Mouse (Mus musculus) left cerebral cortex, postnatal 14 days (tissue): ENCODE data around the gene Dnajc12. TPM values are rescaled to one million over a fixed set of nuclear protein-coding genes. Genes with fewer than 3 reads are reported as not detected.
"Not testable (repeated sequence)": the region's sequence is repeated elsewhere in the genome, so short reads cannot be mapped to it uniquely, and the experiment has no call there.

Source experiments
- DNase-seq, 2 experiments: peaks; one replicate each; pipeline ENCODE4 v3.0.0; 2021 to 2022; ENCODE audit warnings: low spot score in 2 of 2, mixed read lengths in 1 of 2
- intact Hi-C: fragments of 180-260 bp; cut with DNase I; formaldehyde crosslinking; loops from one replicate; pipeline ENCODE4 v1.15.1; 2025
- long read RNA-seq, 2 experiments: library from polyadenylated mRNA; stranded (forward); transcript quantifications; one replicate each; pipeline ENCODE4 v2.0.0; 2021
- total RNA-seq, 2 experiments: library from RNA; stranded (reverse); gene quantifications; 2 replicates each; pipeline ENCODE4 v1.2.3; 2021

Gene Dnajc12
- total RNA-seq, result 10 to 100 TPM; 13.0 to 14.0 TPM
- long read RNA-seq, experiment 1, transcript Dnajc12-201 (5 exons, 3,025 nt), result major isoform, 16 of 19 reads
- long read RNA-seq, experiment 1, partial matches to known transcripts, result 0 of 19 reads
- long read RNA-seq, experiment 1, other reads (novel, unspliced or antisense), result 3 of 19 reads
- long read RNA-seq, experiment 2, transcript Dnajc12-201 (5 exons, 3,025 nt), result major isoform, 6 of 8 reads
- long read RNA-seq, experiment 2, partial matches to known transcripts, result 0 of 8 reads
- long read RNA-seq, experiment 2, other reads (novel, unspliced or antisense), result 2 of 8 reads

- intact Hi-C loops, result loop anchor here (5.0 kb wide), 2 partner anchors 45 to 70 kb away; no protein-coding TSS in a partner anchor
Observed at GRCm38 (mm10) chr10:63382372-63383279, at the start of gene Dnajc12. TSS of gene Dnajc12 (plus strand) at chr10:63382443.

DNA sequence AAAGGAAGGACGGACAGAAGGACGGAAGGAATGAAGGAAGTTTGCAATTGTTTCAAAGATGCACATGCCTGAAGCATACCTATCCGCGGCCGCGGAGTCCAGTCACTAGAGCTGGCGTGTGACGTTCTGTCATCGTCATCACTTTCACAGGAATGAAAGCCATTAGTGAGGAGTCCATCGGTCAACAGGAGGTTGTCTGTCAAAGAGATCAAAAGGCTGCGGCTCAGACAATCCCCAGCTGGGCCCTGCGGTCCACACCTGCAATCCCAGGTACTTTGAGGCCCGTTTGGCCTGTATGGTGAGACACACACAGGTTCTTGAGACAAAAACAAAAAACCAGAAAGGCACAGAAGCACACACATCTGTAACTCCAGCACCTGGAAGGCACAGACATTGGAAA, 45.3 kb upstream of the Dnajc12 start:
- DNase-seq, result no peak
- intact Hi-C loops, result loop anchor here (5.0 kb wide), 1 partner anchor 45 kb away; the partner anchor contains the start of genes Dnajc12 and Sirt1

More at GRCm38 (mm10) chr10:63382372-63383279, at the start of gene Dnajc12:
- peak; percentile 86 to 93 for DNase-seq

- no peak for DNase-seq
- intact Hi-C loops, result loop anchor here (5.0 kb wide), 1 partner anchor 45 kb away; the partner anchor contains the start of genes Dnajc12 and Sirt1
Observed at GRCm38 (mm10) chr10:63337326-63337725, 44.9 kb upstream of the Dnajc12 start.

DNA sequence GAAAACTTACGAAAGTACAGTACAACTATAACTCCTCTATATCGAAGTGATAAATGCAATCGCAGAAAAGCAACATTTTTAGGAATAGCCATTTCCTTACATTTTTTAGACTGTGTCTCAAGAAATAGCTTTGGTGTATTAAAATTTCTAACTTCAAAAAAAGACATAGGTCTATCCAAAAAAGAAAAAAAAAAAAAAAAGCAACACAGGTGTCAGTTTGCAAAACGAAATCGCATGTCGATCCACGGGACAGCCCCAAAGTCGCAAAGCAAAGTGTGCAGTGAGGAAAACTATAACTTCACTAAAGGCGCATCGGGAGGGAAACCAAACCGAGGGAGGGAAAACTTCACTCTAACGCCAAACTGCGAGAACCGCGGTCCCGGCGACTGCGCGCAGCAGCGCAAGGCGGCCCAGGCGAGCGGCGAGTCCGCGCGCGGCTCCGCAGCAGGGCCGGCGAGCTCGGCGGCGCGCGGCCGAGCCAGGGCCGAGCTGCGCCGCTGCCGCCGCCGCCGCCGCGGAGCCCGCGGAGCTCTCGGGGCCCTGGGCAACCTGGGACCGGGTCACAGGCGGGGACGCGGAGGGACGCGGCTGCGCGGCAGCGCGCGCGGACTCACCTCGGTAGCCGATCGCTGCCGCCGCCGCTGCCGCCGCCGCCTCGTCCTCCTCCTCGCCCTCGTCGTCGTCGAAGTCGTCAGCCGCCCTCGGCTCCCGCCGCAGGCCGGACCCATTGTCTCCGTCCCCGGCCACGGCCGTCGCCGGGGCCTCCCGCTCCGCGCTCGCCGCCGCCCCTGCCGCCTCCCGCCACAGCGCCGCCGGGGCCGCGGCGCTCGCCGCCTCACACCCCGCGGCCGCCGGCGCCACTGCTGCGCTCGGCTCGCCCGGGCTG, 44.0 kb upstream of the Dnajc12 start:
- DNase-seq, result peak; percentile 13 to 51
- intact Hi-C loops, result loop anchor here (5.0 kb wide), 1 partner anchor 44 kb away; the partner anchor contains the start of genes Dnajc12 and Sirt1

DNA sequence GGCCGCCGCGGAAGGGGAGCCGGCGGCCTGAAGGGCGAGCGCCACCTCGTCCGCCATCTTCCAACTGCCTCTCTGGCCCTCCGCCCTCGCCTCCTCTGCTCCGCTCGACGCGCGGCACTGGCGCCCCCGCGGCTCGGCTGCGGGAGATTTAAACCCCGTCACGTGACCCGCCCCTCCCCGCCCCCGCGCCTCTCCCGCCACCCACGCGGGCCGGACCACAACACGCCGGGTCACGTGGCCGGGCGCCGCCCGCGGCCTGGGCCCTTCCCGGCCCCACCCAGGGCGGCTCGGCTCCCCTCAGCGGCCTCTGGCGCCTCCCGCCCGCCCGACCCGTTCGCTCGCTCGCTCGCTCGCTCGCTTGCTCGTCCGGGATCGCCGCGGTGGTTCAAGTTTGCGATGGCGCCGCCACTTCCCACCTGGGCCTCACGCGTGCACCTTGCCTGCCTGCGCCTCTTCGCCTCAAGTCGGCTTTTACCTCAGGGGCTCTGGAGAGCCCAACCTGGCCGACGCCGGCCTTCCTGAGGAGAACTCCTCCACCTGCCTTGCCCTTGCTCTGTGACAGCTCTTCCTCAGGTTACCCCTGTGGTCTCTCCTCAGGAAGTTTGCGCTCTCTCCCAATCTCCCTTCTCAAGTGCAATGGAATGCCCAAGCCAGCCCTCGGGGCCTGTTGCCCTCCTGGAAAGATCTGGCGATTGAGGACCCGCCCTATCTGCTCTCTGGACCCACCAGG, 43.2 kb upstream of the Dnajc12 start:
- intact Hi-C loops, result loop anchor here (5.0 kb wide), 1 partner anchor 43 kb away; the partner anchor contains the start of genes Dnajc12 and Sirt1
- peak; percentile 59 to 83 for DNase-seq

DNA sequence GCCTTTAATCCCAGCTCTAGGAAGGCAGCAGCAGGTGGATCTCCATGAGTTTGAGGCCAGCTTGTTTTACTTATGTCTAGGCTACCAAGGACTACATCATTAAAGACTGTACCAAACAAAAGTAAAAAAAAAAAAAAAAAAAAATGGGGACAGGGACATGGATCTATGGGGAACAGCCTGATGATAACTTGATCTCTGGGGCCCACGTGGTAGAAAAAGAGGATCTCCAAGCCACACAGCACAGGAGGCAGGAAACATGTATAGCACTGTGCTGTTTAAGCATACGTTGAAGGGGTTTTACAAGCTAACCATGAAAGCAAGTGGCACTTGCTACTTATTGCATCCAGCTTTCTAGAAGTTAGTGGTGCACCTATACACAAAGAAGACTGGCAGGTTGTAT, 40.9 kb upstream of the Dnajc12 start:
- intact Hi-C loops, result no loop called here

DNA sequence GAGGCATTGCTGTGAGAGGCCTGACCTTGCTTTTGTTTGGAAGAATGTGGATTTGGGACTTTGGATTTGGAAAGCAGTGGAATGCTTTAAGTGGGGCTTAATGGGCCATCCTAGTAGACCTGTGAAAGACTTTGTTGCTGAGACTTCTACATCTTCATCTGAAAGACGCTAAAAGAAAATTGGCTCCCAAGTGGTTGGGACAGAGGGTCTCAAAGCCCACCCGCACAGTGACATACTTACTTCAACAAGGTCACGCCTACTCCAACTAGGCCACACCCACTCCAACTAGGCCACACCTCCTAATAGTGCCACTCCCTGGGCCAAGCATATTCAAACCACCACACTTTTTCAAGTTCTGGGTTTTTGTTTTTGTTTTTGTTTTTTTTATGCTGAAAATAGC, 37.5 kb upstream of the Dnajc12 start:
- DNase-seq, result no peak
- intact Hi-C loops, result no loop called here

More for the DNA sequence above, 40.9 kb upstream of the Dnajc12 start:
- DNase-seq, result no peak

DNA sequence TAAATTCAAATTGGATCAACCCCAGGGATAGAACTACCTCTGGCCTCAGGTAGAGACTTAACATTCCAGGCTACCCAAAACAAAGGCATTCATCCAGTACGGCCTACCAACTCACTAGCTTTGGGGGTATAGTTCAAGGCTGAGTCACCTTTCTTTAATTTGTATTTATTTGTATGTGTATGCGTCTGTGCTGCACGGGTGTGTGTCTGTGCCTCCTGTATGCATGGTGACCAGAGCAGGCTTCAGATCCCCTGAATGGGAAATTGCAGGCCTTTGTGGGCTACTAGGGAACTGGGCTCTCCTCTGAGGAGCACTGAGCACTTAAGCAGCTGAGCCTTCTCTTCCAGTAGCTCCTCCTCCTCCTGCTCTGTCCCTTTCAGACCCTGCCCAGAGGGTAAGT, 34.0 kb upstream of the Dnajc12 start:
- DNase-seq, result no peak
- intact Hi-C loops, result no loop called here

DNA sequence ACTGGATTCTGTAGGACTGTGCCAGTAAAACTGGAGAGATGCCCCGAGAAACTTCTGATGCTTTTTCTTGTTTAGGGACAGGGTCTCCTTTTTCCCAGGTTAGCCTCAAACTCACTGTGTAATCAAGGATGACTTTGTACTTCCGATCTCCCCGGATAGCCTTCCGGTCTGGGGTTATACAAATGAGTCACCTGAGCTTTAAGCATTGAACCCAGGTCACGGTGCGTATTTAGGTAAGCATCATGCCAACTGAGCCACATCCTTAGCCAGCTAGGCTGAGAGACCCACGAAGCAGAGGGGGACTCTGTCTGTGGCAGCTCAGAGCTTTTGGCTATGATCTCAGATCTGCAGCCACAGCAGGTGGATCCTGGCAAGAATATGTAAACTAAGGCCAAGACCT, 31.6 kb upstream of the Dnajc12 start:
- no peak for DNase-seq
- intact Hi-C loops, result no loop called here

DNA sequence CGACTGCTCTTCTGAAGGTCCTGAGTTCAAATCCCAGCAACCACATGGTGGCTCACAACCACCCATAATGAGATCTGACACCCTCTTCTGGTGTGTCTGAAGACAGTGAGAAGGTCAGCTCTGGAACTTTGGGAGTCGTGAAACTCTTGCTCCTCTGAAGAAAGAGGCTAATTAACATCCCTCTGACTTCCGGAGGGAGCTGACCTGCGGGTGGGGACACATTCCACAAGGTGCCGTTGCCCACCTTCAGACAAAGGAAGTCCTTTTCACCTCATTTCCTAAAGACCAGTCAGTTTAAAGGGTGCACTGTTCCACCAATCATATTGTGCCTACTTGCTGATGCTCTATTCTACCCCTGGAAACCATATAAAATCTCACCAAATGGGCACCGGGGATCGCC, 31.1 kb upstream of the Dnajc12 start:
- DNase-seq, intact Hi-C loops: not testable (repeated sequence)

- intact Hi-C loops, result no loop called here
- peak; percentile 42 to 50 for DNase-seq
Observed at GRCm38 (mm10) chr10:63352111-63352510, 30.1 kb upstream of the Dnajc12 start.

DNA sequence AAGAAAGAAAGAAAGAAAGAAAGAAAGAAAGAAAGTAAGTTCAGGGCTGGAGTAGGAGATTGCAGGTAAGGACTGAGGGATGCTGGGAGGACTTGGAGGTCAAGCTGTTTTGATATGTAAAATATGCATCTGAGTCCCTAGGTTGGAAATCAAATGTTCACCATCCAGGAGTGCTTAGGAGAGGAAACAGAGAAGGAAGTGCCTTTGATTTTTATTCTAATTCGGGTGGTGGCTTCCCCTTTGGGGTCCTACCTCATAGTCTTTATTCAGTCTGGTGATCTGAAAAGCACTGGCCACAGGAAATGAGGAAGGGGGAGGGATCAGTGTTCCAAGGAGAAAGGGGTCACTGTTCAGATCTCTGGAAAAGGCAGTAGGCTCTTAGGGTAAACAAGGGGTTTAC, 21.7 kb upstream of the Dnajc12 start:
- no peak for DNase-seq
- intact Hi-C loops, result no loop called here

DNA sequence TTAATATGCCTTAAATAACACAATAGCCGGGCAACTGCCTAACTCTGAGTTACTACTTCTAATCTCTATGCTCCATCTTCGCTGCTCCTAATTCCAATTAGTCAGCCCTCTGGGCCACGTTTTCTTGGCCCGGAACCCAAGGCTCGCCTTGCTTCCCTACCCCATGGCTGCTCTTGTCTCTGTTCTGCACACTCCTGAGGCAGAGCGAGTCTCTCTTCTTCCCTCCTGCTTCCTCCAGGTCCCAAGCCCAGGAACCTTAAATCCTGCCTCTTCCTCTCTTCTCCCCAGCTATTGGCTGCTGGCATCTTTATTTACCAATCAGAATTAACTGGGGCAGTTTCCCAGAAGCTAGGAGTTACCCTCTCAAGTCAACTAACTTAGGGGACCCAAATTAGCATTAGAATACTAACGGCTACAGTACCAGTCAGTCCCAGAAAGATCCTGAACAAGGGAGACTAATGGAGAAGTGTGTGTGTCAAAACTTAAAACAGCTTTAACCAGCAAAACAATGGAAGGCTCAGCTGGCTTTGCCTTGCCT, 16.3 kb upstream of the Dnajc12 start:
- DNase-seq, result no peak
- intact Hi-C loops, result no loop called here

- DNase-seq, result no peak
- intact Hi-C loops, result no loop called here
Observed at GRCm38 (mm10) chr10:63367386-63367785, 14.9 kb upstream of the Dnajc12 start.

DNA sequence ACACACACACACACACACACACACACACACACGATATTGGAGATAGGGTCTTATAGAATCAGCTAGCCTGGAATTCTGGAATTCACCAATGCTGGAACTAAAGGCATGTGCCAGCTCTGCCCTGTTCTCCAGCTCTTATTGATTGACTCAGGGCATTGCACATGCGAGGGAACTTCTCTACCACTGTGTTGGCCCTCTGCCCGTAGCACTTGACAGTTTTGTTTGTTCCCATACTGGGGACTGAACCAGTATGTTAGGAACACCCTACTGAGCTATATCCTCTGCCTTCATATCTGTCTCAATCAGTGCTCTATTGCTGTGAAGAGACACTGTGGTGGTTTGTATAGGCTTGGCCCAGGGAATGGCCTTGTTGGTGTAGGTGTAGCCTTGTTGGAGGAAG, 14.2 kb upstream of the Dnajc12 start:
- DNase-seq, result no peak
- intact Hi-C loops, result no loop called here

DNA sequence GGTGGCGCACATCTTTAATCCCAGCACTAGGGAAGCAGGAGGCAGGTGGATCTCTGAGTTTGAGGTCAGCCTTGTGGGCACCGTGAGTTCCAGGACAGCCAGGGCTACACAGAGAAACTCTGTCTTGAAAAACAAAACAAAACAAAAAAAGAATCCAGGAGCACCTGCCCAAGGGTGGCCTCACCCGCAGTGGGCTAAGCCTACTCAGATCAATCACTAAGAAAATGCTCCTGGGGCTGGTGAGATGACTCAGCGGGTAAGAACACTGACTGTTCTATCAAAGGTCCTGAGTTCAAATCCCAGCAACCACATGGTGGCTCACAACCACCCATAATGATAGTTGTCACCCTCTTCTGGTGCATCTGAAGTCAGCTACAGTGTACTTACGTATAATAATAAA, 5.9 kb upstream of the Dnajc12 start:
- intact Hi-C loops, result loop anchor here (5.0 kb wide), 1 partner anchor 224 kb away; no protein-coding TSS in a partner anchor
- DNase-seq, result no peak

- peak; percentile 69 to 70 for DNase-seq
- intact Hi-C loops, result loop anchor here (5.0 kb wide), 1 partner anchor 225 kb away; no protein-coding TSS in a partner anchor
Observed at GRCm38 (mm10) chr10:63377468-63377867, 4.8 kb upstream of the Dnajc12 start.
